Mouse (Mus musculus) ES-E14 (cell line): Measurements from ENCODE around the gene Clec10a. TPM values are rescaled to one million over a fixed set of nuclear protein-coding genes. Genes with fewer than 3 reads are reported as not detected.

Source experiments
- DNase-seq: peaks from one replicate; pipeline ENCODE4 v3.0.0-alpha.2; 2013; ENCODE audit warnings: low read depth, low spot score
- H3K27ac ChIP-seq: 2 replicates; pipeline ENCODE4 v1.5.1; 2012; ENCODE audit warnings: low read depth, mild to moderate bottlenecking, low read length, moderate library complexity, mixed read lengths; ENCODE audit not compliant: poor library complexity, insufficient read depth, severe bottlenecking
- H3K36me3 ChIP-seq: 2 replicates; pipeline ENCODE4 v1.6.1; 2012; ENCODE audit warnings: mild to moderate bottlenecking, low read length, moderate library complexity, mixed read lengths; ENCODE audit not compliant: control insufficient read depth, poor library complexity, insufficient read depth, severe bottlenecking
- H3K4me1 ChIP-seq, 2 experiments: fragments of 150-350 bp in 1 of 2; sonication (generic) in 1 of 2; 2 replicates each; pipeline ENCODE4 v1.6.1; 2012; ENCODE audit warnings: low read length in 2 of 2, mild to moderate bottlenecking in 1 of 2, mixed read lengths in 1 of 2; ENCODE audit not compliant: control insufficient read depth in 2 of 2, insufficient read depth in 2 of 2, poor library complexity in 1 of 2
- H3K4me3 ChIP-seq, 2 experiments: fragments of 150-350 bp in 1 of 2; sonication (generic) in 1 of 2; 2 replicates each; pipeline ENCODE4 v1.5.1; 2012; ENCODE audit warnings: low read length in 2 of 2, low read depth in 1 of 2, mild to moderate bottlenecking in 1 of 2, mixed read lengths in 1 of 2; ENCODE audit not compliant: insufficient read depth in 1 of 2, poor library complexity in 1 of 2, severe bottlenecking in 1 of 2
- H3K9ac ChIP-seq: 2 replicates; pipeline ENCODE4 v1.6.1; 2012; ENCODE audit warnings: low read depth, mild to moderate bottlenecking, low read length, mixed read lengths; ENCODE audit not compliant: poor library complexity, insufficient read depth, severe bottlenecking
- H3K9me3 ChIP-seq: fragments of 150-350 bp; sonication (generic); 2 replicates; pipeline ENCODE4 v1.6.1; 2012; ENCODE audit warnings: low read depth, mild to moderate bottlenecking, low read length; ENCODE audit not compliant: control insufficient read depth, insufficient read depth
- CHD2 ChIP-seq: IDR thresholded peaks from 2 replicates; pipeline ENCODE4 v1.6.1; 2014; ENCODE audit warnings: mild to moderate bottlenecking, low read depth, low read length, inconsistent platforms
- HCFC1 ChIP-seq: IDR thresholded peaks from 2 replicates; pipeline ENCODE4 v1.6.1; 2012; ENCODE audit warnings: low read length, inconsistent platforms, borderline replicate concordance; ENCODE audit not compliant: insufficient read depth
- MAFK ChIP-seq: IDR thresholded peaks from 2 replicates; pipeline ENCODE4 v1.6.1; 2014; ENCODE audit warnings: mild to moderate bottlenecking, low read depth, low read length, inconsistent platforms; ENCODE audit not compliant: insufficient read depth
- ZC3H11A ChIP-seq: IDR thresholded peaks from 2 replicates; pipeline ENCODE4 v1.6.1; 2012; ENCODE audit warnings: low read depth, mild to moderate bottlenecking, inconsistent platforms, low read length, borderline replicate concordance
- ZNF384 ChIP-seq: IDR thresholded peaks from 2 replicates; pipeline ENCODE4 v1.6.1; 2012; ENCODE audit warnings: low read depth, low read length, inconsistent platforms
- in situ Hi-C, 2 experiments: fragments of 600-800 bp; cut with MboI; formaldehyde crosslinking; loops; one replicate each; pipeline ENCODE4 v1.15.1; 2025; ENCODE audit warnings: low sequenced_read_pairs in 2 of 2, inconsistent platforms in 1 of 2; ENCODE audit not compliant: unreplicated experiment in 2 of 2
- total RNA-seq: library from RNA; depleted of rRNA; stranded (reverse); fragments of 300-350 nt; gene quantifications from 2 replicates; pipeline ENCODE4 v1.2.3, GENCODE M21; 2012

Gene Clec10a
- total RNA-seq, 1 experiment, result 2.1 TPM

DNA sequence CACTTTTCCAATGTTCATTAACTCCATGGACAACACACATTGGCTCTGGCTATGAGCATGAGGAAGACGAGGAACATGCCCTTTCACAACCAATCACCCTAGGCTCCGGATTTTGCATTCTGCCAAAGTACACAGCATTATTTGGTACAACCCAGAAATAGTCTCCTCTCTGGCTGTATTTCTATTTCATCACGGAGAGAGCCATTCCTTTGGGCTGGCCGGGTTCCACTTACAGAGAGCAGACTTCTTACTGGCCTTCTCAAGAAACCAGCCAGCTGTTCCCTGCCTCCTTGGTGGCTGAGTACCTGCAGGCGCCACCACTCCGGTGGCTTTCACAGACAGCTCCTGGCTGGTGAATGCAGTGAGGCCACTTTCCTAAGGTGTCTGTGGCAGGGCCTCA, 56.4 kb downstream of the Clec10a start, which contains the start of gene Slc16a11:
Slc16a11 (plus strand) TSS at position 330 of the 400 bp plus-strand sequence.
- Histone ChIP-seq H3K4me1 (peaks cover 2 to 19% of the 10 kb centered on the region in 2 experiments; a peak in 2 of 4 replicates), H3K4me3 (peak within 1 kb of the TSS; percentile 37 to 63; a peak in 1 of 4 replicates), H3K9ac (no peak within 1 kb of the TSS), H3K9me3 (no peaks in the 10 kb centered on the region), H3K27ac (no peak within 1 kb of the TSS), H3K36me3 (peaks cover 3% of the 10 kb centered on the region; the same call in 1 of the 2 replicates)
- in situ Hi-C loops, result loop anchor here in 1 of 2 experiments (10.0 kb wide), 1 partner anchor 278 kb away; the partner anchor contains the start of gene Ybx2
- DNase-seq, result no peak
- TF ChIP-seq CHD2 (no peak), ZC3H11A (no peak), ZNF384 (no peak), HCFC1 (no peak), MAFK (no peak)

GRCm38 (mm10) chr11:70212896-70213295, 56.9 kb downstream of the Clec10a start:
- Histone ChIP-seq H3K4me1 (peaks cover 2 to 19% of the 10 kb centered on the region in 2 experiments; a peak in 2 of 4 replicates), H3K4me3 (no peak overlapping the region), H3K9ac (no peak overlapping the region), H3K9me3 (no peaks in the 10 kb centered on the region), H3K36me3 (peaks cover 7% of the 10 kb centered on the region), H3K27ac (no peak overlapping the region)
- in situ Hi-C loops, result loop anchor here in 1 of 2 experiments (10.0 kb wide), 1 partner anchor 278 kb away; the partner anchor contains the start of gene Ybx2
- no peak for DNase-seq
- TF ChIP-seq HCFC1, result no peak
- no peak for TF ChIP-seq ZC3H11A
- no peak for TF ChIP-seq MAFK
- no peak for TF ChIP-seq ZNF384
- no peak for TF ChIP-seq CHD2

- Histone ChIP-seq H3K36me3 (peaks cover 9% of the 10 kb centered on the region), H3K9ac (no peak overlapping the region), H3K9me3 (no peaks in the 10 kb centered on the region), H3K4me1 (peaks cover 2 to 19% of the 10 kb centered on the region in 2 experiments; a peak in 2 of 4 replicates), H3K4me3 (peak overlapping the region; percentile 37 to 63; a peak in 3 of 4 replicates), H3K27ac (no peak overlapping the region)
- no peak for DNase-seq
- in situ Hi-C loops, result loop anchor here in 1 of 2 experiments (10.0 kb wide), 1 partner anchor 279 kb away; the partner anchor contains the start of gene Ybx2
- TF ChIP-seq ZNF384 (no peak), HCFC1 (no peak), ZC3H11A (no peak), MAFK (no peak), CHD2 (no peak)
These were observed 57.7 kb downstream of the Clec10a start for GRCm38 (mm10) chr11:70213736-70214135.

GRCm38 (mm10) chr11:70214191-70214855, 58.3 kb downstream of the Clec10a start:
- no peaks in the 10 kb centered on the region for H3K9me3 ChIP-seq
- H3K4me1 ChIP-seq, result peaks cover 2 to 23% of the 10 kb centered on the region in 2 experiments; a peak in 2 of 4 replicates
- in situ Hi-C loops, result loop anchor here in 1 of 2 experiments (10.0 kb wide), 1 partner anchor 280 kb away; the partner anchor contains the start of gene Ybx2
- H3K27ac ChIP-seq, result no peak overlapping the region
- peak overlapping the region; percentile 68 for H3K9ac ChIP-seq
- TF ChIP-seq ZC3H11A (no peak), HCFC1 (no peak), CHD2 (no peak), ZNF384 (no peak), MAFK (no peak)
- DNase-seq, result no peak
- peak overlapping the region; percentile 37 to 63 for H3K4me3 ChIP-seq
- peaks cover 9% of the 10 kb centered on the region for H3K36me3 ChIP-seq
